Mouse (Mus musculus): ENCODE data around the gene Slc25a11. TPM values are rescaled to one million over a fixed set of nuclear protein-coding genes. Genes with fewer than 3 reads are reported as not detected.

Gene Slc25a11
- polyA plus RNA-seq, 1 experiment from 2014 or later: 133 TPM

- Histone ChIP-seq H3K27ac (ENCODE audit: low read depth) (peak overlapping the region; percentile 99), H3K9ac (peak overlapping the region; percentile 97), H3K4me2 (peak overlapping the region; percentile 97), H3K4me3 (ENCODE audit: low read depth, low read length) (peak overlapping the region; percentile 100), H3K4me1 (ENCODE audit: insufficient read depth) (peaks cover 26% of the 10 kb centered on the region), H3K9me3 (ENCODE audit: low read depth, low read length) (no peaks in the 10 kb centered on the region), H3K27me3 (ENCODE audit: insufficient read depth, low read length) (no peaks in the 10 kb centered on the region), H3K36me3 (ENCODE audit: insufficient read depth) (peaks cover 38% of the 10 kb centered on the region)
- WGBS: under 1% methylated on average over 44 of the region's 48 CpGs
- DNase-seq: peak; percentile 92
- no peak for TF ChIP-seq CTCF (IDR thresholded peaks at IDR 0.05; ENCODE audit: low read depth)
- peak; percentile 48 for ATAC-seq (ENCODE audit: insufficient read depth)
Measured at GRCm38 (mm10) chr11:70654923-70655570, 7.8 kb upstream of the Slc25a11 start.

- Histone ChIP-seq H3K36me3 (ENCODE audit: insufficient read depth) (peaks cover 43% of the 10 kb centered on the region), H3K27me3 (ENCODE audit: insufficient read depth, low read length) (no peaks in the 10 kb centered on the region), H3K4me1 (ENCODE audit: insufficient read depth) (peaks cover 26% of the 10 kb centered on the region), H3K4me2 (peak within 1 kb of the TSS; percentile 97), H3K4me3 (ENCODE audit: low read depth, low read length) (peak within 1 kb of the TSS; percentile 100), H3K9me3 (ENCODE audit: low read depth, low read length) (no peaks in the 10 kb centered on the region), H3K27ac (ENCODE audit: low read depth) (peak within 1 kb of the TSS; percentile 99), H3K9ac (peak within 1 kb of the TSS; percentile 97)
- 1% methylated on average over 60 of the region's 61 CpGs for WGBS
- no peak for TF ChIP-seq CTCF (IDR thresholded peaks at IDR 0.05; ENCODE audit: low read depth)
- DNase-seq (peak; percentile 88), ATAC-seq (ENCODE audit: insufficient read depth) (peak; percentile 42)
Measured at GRCm38 (mm10) chr11:70654198-70654922, 7.1 kb upstream of the Slc25a11 start, which contains the start of gene Pfn1. Pfn1 (minus strand) TSS chr11:70654644.

- ATAC-seq (ENCODE audit: insufficient read depth) (peak; percentile 41), DNase-seq (peak; percentile 80)
- WGBS: under 1% methylated on average over 63 of the region's 63 CpGs
- Histone ChIP-seq H3K27ac (ENCODE audit: low read depth) (peak overlapping the region; percentile 99), H3K4me3 (ENCODE audit: low read depth, low read length) (peak overlapping the region; percentile 100), H3K9ac (peak overlapping the region; percentile 97), H3K27me3 (ENCODE audit: insufficient read depth, low read length) (no peaks in the 10 kb centered on the region), H3K4me1 (ENCODE audit: insufficient read depth) (peaks cover 26% of the 10 kb centered on the region), H3K36me3 (ENCODE audit: insufficient read depth) (peaks cover 48% of the 10 kb centered on the region), H3K4me2 (peak overlapping the region; percentile 97), H3K9me3 (ENCODE audit: low read depth, low read length) (no peaks in the 10 kb centered on the region)
- TF ChIP-seq CTCF (IDR thresholded peaks at IDR 0.05; ENCODE audit: low read depth): no peak
Measured at GRCm38 (mm10) chr11:70653345-70654197, 6.3 kb upstream of the Slc25a11 start.

- 43% methylated on average over 6 of the region's 6 CpGs for WGBS
- Histone ChIP-seq H3K9ac (peak overlapping the region; percentile 97), H3K27ac (ENCODE audit: low read depth) (peak overlapping the region; percentile 99), H3K4me1 (ENCODE audit: insufficient read depth) (peaks cover 22% of the 10 kb centered on the region), H3K9me3 (ENCODE audit: low read depth, low read length) (no peaks in the 10 kb centered on the region), H3K27me3 (ENCODE audit: insufficient read depth, low read length) (no peaks in the 10 kb centered on the region), H3K4me3 (ENCODE audit: low read depth, low read length) (peak overlapping the region; percentile 100), H3K36me3 (ENCODE audit: insufficient read depth) (peaks cover 53% of the 10 kb centered on the region), H3K4me2 (peak overlapping the region; percentile 97)
- no peak for TF ChIP-seq CTCF (IDR thresholded peaks at IDR 0.05; ENCODE audit: low read depth)
- DNase-seq (no peak), ATAC-seq (ENCODE audit: insufficient read depth) (no peak)
Measured at GRCm38 (mm10) chr11:70652884-70653344, 5.6 kb upstream of the Slc25a11 start.

- TF ChIP-seq CTCF (IDR thresholded peaks at IDR 0.05; ENCODE audit: low read depth): no peak
- ATAC-seq (ENCODE audit: insufficient read depth) (no peak), DNase-seq (no peak)
- peak overlapping the region; percentile 97 for H3K9ac ChIP-seq
- H3K9me3 ChIP-seq (ENCODE audit: low read depth, low read length): no peaks in the 10 kb centered on the region
- peaks cover 57% of the 10 kb centered on the region for H3K36me3 ChIP-seq (ENCODE audit: insufficient read depth)
- H3K4me2 ChIP-seq: peak overlapping the region; percentile 97
- H3K27me3 ChIP-seq (ENCODE audit: insufficient read depth, low read length): no peaks in the 10 kb centered on the region
- peak overlapping the region; percentile 99 for H3K27ac ChIP-seq (ENCODE audit: low read depth)
- 45% methylated on average over 12 of the region's 12 CpGs for WGBS
- H3K4me3 ChIP-seq (ENCODE audit: low read depth, low read length): peak overlapping the region; percentile 100
- peaks cover 15% of the 10 kb centered on the region for H3K4me1 ChIP-seq (ENCODE audit: insufficient read depth)
Measured at GRCm38 (mm10) chr11:70652029-70652883, 5.0 kb upstream of the Slc25a11 start.

GRCm38 (mm10) chr11:70651391-70651790, 4.1 kb upstream of the Slc25a11 start:
- Histone ChIP-seq H3K9me3 (ENCODE audit: low read depth, low read length) (no peaks in the 10 kb centered on the region), H3K27me3 (ENCODE audit: insufficient read depth, low read length) (no peaks in the 10 kb centered on the region), H3K4me3 (ENCODE audit: low read depth, low read length) (peak overlapping the region; percentile 8), H3K4me2 (peak overlapping the region; percentile 97), H3K36me3 (ENCODE audit: insufficient read depth) (peaks cover 57% of the 10 kb centered on the region), H3K27ac (ENCODE audit: low read depth) (no peak overlapping the region), H3K4me1 (ENCODE audit: insufficient read depth) (peaks cover 7% of the 10 kb centered on the region), H3K9ac (no peak overlapping the region)
- WGBS: 57% methylated on average over 2 of the region's 2 CpGs
- no peak for TF ChIP-seq CTCF (IDR thresholded peaks at IDR 0.05; ENCODE audit: low read depth)
- ATAC-seq (ENCODE audit: insufficient read depth): no peak
- no peak for DNase-seq
